Mouse (Mus musculus) brain, adult 10 weeks (tissue): ENCODE data around the gene Tax1bp3. TPM values are rescaled to one million over a fixed set of nuclear protein-coding genes. Genes with fewer than 3 reads are reported as not detected.

Source experiments
- polyA plus RNA-seq: library from polyadenylated mRNA; stranded (reverse); fragments of 350-450 nt; fragmentation: Illumina TruSeq; extraction: RNeasy Lipid Tissue Mini Kit (QIAGEN cat#74804); gene quantifications from one replicate; pipeline ENCODE4 v1.2.3, GENCODE M21; 2015; ENCODE audit warnings: low read depth, low replicate concordance

The Tax1bp3 gene
- polyA plus RNA-seq: 17.3 TPM

DNA sequence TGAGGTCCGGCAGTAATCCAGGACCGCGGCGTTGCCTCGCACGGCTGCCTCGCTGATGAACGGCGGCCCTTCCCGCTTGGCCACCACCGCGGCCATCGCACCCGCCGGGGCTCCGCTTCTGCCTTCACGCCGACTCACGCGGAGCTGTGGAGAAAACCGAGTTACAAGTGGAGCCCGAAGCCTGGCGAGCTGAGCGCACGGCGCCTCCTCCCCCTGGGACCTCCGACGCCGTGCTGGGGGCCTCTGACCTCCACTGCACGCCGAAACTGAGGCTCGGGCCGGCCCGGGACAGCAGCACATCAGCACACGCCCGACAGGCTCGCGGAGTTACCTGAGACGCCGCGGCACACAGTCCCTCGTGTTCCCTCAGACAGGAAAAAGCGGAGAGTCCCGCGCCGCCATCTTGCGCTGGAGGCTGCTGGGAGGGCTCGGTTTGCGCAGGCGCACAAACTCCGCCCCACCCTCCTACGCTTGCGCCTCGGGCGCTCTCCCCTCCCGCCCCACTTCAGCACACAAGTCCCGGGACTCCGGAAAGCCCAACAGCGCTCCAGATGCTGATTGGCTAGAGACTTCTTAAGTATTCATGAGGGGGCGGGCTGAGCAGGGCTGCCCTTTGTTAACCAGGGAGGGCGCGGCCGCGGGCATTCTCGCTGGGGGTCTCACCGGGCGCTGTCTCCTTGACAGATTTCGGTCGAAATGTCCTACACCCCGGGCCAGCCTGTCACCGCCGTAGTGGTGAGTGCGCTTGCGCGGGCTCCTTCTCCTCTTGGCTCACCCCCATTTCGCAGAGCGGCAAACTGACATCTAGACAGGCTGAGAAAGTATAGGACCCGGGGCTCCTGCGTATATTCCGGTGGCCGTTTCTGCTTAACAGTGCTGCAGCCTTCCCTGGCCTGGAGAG is at the start of gene Tax1bp3, which contains the start of gene Emc6:
Tax1bp3 (plus strand) TSS at position 476 of the 901 bp plus-strand sequence.
Emc6 (minus strand) TSS at position 430 of the 901 bp plus-strand sequence.

DNA sequence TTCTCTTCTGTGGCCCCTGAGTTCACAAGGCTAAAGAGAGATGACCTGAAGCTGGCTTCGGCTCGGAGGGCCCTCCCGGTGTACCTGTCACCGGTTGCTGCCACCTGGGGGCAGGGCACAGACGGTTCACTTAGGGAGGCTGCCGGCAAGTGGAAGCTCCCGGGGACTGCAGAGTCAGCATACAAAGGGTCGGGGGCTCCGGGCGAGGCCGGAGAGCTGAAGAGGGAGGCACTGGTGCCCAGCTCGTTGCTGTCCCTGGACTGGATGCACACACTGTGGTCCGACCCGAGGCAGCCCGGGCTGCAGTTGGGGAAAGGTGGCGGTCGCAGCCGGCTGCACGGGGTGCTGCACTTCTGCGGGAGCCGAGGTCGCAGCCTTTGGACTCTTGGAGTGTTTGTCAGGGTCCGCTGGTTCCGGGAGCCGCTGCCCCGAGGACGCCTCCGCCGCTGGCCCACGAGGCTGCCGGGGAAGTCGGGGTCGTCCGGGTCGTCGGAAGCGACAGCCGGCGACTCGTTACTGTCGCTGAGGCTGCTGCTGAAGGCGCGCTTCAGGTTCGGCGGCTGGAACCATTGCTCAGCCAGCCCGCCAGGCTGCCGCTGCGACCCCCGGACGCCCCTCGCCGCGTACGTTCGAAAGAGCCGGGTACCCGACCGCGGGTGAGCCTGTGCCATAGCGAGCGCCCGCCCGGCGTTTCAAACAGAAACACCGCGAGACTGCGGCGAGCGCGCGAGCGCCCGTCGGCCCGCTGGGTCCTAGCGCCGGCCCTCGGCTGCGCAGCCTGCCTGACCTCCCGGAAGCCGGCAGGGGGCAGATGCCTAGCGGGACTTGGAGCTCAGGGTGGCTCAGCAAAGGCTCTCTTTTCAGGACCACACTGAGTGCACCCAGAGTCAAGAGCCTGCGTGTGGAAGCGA is 39.0 kb upstream of the Tax1bp3 start, which contains the start of gene Haspin:
Haspin (minus strand) TSS at position 704 of the 911 bp plus-strand sequence.

DNA sequence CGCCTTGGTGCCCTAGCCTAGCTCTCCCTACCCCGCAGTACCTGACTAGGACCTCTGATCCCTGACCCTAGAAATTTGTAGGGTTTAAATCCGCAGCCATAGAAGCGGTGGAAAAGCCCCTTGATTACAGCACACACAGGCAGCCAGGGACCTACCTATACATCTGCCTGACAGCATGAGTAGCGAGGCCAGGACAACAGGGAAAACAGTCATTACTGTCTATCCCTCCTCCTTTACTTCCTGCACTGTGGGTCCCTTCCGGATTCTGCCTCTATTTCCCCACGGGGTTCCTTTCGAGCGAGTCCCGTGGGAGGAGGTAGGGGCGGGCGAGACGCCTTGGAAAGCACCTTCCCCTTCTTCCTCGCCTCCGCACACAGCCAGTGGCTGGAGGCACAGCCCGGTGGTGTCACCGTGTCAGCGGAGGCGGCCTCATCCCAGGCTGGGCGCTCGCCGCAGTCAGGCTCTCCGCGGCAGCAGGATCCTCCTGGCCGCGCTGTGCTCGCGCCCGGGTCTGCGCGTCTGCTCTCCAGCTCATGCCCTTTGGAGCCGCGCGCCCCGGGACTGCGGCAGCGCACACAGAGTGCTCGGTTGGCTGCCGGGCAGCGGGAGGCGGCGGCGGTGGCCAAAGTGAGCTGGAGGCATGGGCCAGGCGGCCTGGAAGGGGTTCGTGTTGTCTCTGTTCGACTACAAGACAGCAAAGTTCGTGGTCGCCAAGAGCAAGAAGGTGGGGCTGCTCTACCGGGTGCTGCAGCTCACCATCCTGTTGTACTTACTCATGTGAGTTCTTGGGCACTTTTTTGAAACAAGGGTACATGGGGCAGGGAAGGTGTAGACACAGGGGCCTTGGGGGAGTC is 16.7 kb upstream of the Tax1bp3 start, which contains the start of gene P2rx5:
P2rx5 (plus strand) TSS at position 465 of the 854 bp plus-strand sequence.

DNA sequence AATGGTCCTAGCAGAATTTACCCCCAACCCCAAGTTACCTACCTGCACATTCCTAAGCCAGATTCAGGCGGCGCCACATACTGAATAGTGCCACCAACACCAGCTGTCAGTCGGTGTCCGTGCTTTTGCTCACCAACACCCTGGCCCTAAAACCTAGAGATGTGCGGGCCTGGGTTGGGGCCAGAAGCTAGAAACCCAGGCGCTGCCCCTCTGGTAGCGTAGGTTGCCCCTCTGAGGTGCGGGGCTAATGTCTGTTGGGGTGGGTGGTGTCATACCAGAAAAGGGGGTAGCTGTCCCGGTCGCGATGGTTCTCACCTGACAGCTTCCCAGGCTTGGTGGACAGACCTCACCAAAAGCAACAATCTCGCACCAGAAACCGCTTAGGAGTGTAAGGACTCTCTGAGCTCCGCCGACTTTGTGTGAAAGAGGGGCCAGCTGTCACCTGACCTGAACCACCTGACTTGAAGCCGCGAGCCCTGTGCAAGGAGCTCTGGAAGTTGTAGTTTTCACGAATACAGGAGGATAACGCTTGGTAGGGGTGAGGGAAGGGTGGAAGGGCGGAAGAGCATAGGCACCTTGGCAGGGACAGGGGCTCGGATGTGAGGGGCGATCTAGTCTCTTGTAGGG is 21.8 kb downstream of the Tax1bp3 start, which contains the start of gene Ctns:
Ctns (minus strand) TSS at position 440 of the 627 bp plus-strand sequence.

DNA sequence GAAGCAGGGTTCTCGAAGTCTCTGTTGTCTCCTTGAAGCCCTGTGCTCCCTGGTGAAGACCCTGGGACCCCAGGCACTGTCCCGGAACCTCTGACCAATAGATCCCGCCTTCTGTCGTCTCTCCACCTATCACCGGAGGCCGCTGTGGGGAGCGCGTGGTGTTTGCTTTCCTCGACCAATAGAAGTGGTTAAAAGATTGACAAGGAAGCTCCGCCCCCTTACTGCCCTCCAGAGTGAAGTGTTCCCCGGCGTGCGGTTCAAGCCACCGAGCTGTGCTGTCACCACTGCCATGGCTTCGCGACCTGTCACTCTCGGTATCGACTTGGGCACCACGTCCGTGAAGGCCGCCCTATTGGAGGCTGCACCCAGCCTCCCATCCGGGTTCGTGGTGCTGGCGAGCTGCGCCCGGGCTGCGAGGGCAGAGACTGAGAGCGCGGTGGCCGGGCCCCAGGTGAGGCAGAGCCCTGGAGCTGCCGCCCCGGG is 22.4 kb downstream of the Tax1bp3 start, which contains the start of gene Shpk:
Shpk (plus strand) TSS at position 231 of the 483 bp plus-strand sequence.

Other genes starting within 250 kb of the Tax1bp3 start
- gene Atp2a3, start 215.9 kb upstream of the Tax1bp3 start, polyA plus RNA-seq: 6.2 TPM
- gene P2rx1, start 178.0 kb upstream of the Tax1bp3 start, polyA plus RNA-seq: 0.18 TPM
- 90.5 TPM for gene Camkk1, start 158.1 kb upstream of the Tax1bp3 start, polyA plus RNA-seq
- 4.7 TPM for gene Ncbp3, start 129.3 kb upstream of the Tax1bp3 start, polyA plus RNA-seq
- gene Itgae, start 86.5 kb upstream of the Tax1bp3 start, polyA plus RNA-seq: 0.22 TPM
- gene Haspin, start 38.8 kb upstream of the Tax1bp3 start, polyA plus RNA-seq: 0.15 TPM
- gene P2rx5, start 16.7 kb upstream of the Tax1bp3 start, polyA plus RNA-seq: 1.4 TPM
- gene Emc6, start within 50 bp of the Tax1bp3 start, polyA plus RNA-seq: 66.8 TPM
- gene Ctns, start 22.0 kb downstream of the Tax1bp3 start, polyA plus RNA-seq: 14.1 TPM
- gene Shpk, start 22.4 kb downstream of the Tax1bp3 start, polyA plus RNA-seq: 3.3 TPM
- gene Trpv1, start 57.2 kb downstream of the Tax1bp3 start, polyA plus RNA-seq: 0.21 TPM
- gene Trpv3, start 90.3 kb downstream of the Tax1bp3 start, polyA plus RNA-seq: 0.49 TPM
- 53.5 TPM for gene Aspa, start 152.5 kb downstream of the Tax1bp3 start, polyA plus RNA-seq
- gene Gm49340, start 152.7 kb downstream of the Tax1bp3 start, polyA plus RNA-seq: not detected
- gene Spata22, start 152.7 kb downstream of the Tax1bp3 start, polyA plus RNA-seq: not detected
- not detected for gene Olfr20, start 173.7 kb downstream of the Tax1bp3 start, polyA plus RNA-seq
- gene Olfr376, start 194.2 kb downstream of the Tax1bp3 start, polyA plus RNA-seq: not detected
- not detected for gene Olfr1, start 222.5 kb downstream of the Tax1bp3 start, polyA plus RNA-seq